Mouse (Mus musculus): ENCODE data around the gene Fubp1.

GRCm38 (mm10) chr3:152231333-152232100 lies 21.3 kb downstream of the Fubp1 start:
- TF ChIP-seq ZC3H11A (IDR thresholded peaks at IDR 0.05; ENCODE audit: borderline replicate concordance, low read depth, low read length) = no peak
- TF ChIP-seq ZNF384 (IDR thresholded peaks at IDR 0.05; ENCODE audit: low read depth, low read length) = no peak
- no peak for TF ChIP-seq HCFC1 (IDR thresholded peaks at IDR 0.05; ENCODE audit: borderline replicate concordance, insufficient read depth, low read length)
- TF ChIP-seq MAFK (IDR thresholded peaks at IDR 0.05; ENCODE audit: insufficient read depth, low read depth, low read length) = no peak
- no peak for TF ChIP-seq CHD2 (IDR thresholded peaks at IDR 0.05; ENCODE audit: low read depth, low read length)
